Mouse (Mus musculus): ENCODE data around the gene Papln. TPM values are rescaled to one million over a fixed set of nuclear protein-coding genes. Genes with fewer than 3 reads are reported as not detected.

The Papln gene
- 6.9 and 9.0 TPM in 2 replicates for polyA plus RNA-seq (2012; rRNA removed; ENCODE audit: low replicate concordance)

GRCm38 (mm10) chr12:83763311-83764043 lies at the start of gene Papln:
Papln (plus strand) TSS chr12:83763634.

Other genes with a start within 250 kb of the Papln start
- 8.9 and 10.4 TPM in 2 replicates for gene Dcaf4, start 243.2 kb upstream of the Papln start, polyA plus RNA-seq (2012; rRNA removed; ENCODE audit: low replicate concordance)
- 16.5 and 23.1 TPM in 2 replicates for gene Zfyve1, start 166.4 kb upstream of the Papln start, polyA plus RNA-seq (2012; rRNA removed; ENCODE audit: low replicate concordance)
- gene Rbm25, start 132.4 kb upstream of the Papln start, polyA plus RNA-seq (2012; rRNA removed; ENCODE audit: low replicate concordance), result 5.1 and 9.0 TPM in 2 replicates
- 16.1 and 24.4 TPM in 2 replicates for gene Psen1, start 75.5 kb upstream of the Papln start, polyA plus RNA-seq (2012; rRNA removed; ENCODE audit: low replicate concordance)
- 101 and 125 TPM in 2 replicates for gene Numb, start 158.3 kb downstream of the Papln start, polyA plus RNA-seq (2012; rRNA removed; ENCODE audit: low replicate concordance)
- 18.0 and 20.5 TPM in 2 replicates for gene Riox1, start 187.0 kb downstream of the Papln start, polyA plus RNA-seq (2012; rRNA removed; ENCODE audit: low replicate concordance)
- gene Heatr4, start 221.2 kb downstream of the Papln start, polyA plus RNA-seq (2012; rRNA removed; ENCODE audit: low replicate concordance), result not detected in 2 replicates
- 12.7 and 13.1 TPM in 2 replicates for gene Acot2, start 224.2 kb downstream of the Papln start, polyA plus RNA-seq (2012; rRNA removed; ENCODE audit: low replicate concordance)
- gene Acot1, start 245.9 kb downstream of the Papln start, polyA plus RNA-seq (2012; rRNA removed; ENCODE audit: low replicate concordance), result 5.9 and 13.6 TPM in 2 replicates